Mouse (Mus musculus) right cerebral cortex, adult 2 months (tissue): ENCODE data around the gene Tmem231.

Experiments
- DNase-seq, 2 experiments: peaks; one replicate each; pipeline ENCODE4 v3.0.0; 2021 to 2022; ENCODE audit warnings: low spot score in 2 of 2

Tmem231 gene

GRCm38 (mm10) chr8:111909621-111910450 is 23.8 kb downstream of the Tmem231 start, which contains the start of gene Chst5:
TSS of gene Chst5 (minus strand) at chr8:111910447.
- no peak for DNase-seq

GRCm38 (mm10) chr8:111905500-111906121 is 28.1 kb downstream of the Tmem231 start:
- DNase-seq, result no peak

- no peak for DNase-seq
Observed at GRCm38 (mm10) chr8:111902080-111902479, 31.6 kb downstream of the Tmem231 start.

GRCm38 (mm10) chr8:111898586-111898985 is 35.1 kb downstream of the Tmem231 start:
- no peak for DNase-seq

GRCm38 (mm10) chr8:111894955-111895354 is 38.7 kb downstream of the Tmem231 start:
- no peak for DNase-seq

GRCm38 (mm10) chr8:111892615-111893014 is 41.1 kb downstream of the Tmem231 start:
- no peak for DNase-seq

- DNase-seq, result no peak
Observed at GRCm38 (mm10) chr8:111891983-111892382, 41.7 kb downstream of the Tmem231 start.

- DNase-seq, result no peak
Observed at GRCm38 (mm10) chr8:111890911-111891303, 42.8 kb downstream of the Tmem231 start.

GRCm38 (mm10) chr8:111889931-111890910 is 43.5 kb downstream of the Tmem231 start:
- no peak for DNase-seq

- DNase-seq, result no peak
Observed at GRCm38 (mm10) chr8:111888091-111888650, 45.5 kb downstream of the Tmem231 start.

GRCm38 (mm10) chr8:111887479-111887878 is 46.2 kb downstream of the Tmem231 start:
- no peak for DNase-seq

GRCm38 (mm10) chr8:111883615-111884014 is 50.1 kb downstream of the Tmem231 start:
- DNase-seq, result no peak

- DNase-seq, result peak; percentile 25 to 34
Observed at GRCm38 (mm10) chr8:111881591-111881990, 52.1 kb downstream of the Tmem231 start.

GRCm38 (mm10) chr8:111877711-111878110 is 56.0 kb downstream of the Tmem231 start:
- DNase-seq, result no peak

GRCm38 (mm10) chr8:111876355-111876948 is 57.2 kb downstream of the Tmem231 start, which contains the start of gene Tmem170:
TSS of gene Tmem170 (minus strand) at chr8:111876750.
- peak; percentile 97 to 99 for DNase-seq

GRCm38 (mm10) chr8:111875758-111876157 is 57.9 kb downstream of the Tmem231 start:
- DNase-seq, result no peak

- DNase-seq, result no peak
Observed at GRCm38 (mm10) chr8:111871278-111871677, 62.4 kb downstream of the Tmem231 start.

GRCm38 (mm10) chr8:111870379-111870778 is 63.3 kb downstream of the Tmem231 start:
- DNase-seq, result no peak

GRCm38 (mm10) chr8:111868664-111869063 is 65.0 kb downstream of the Tmem231 start:
- no peak for DNase-seq

- peak in 1 of 2 experiments; percentile 14 for DNase-seq
Observed at GRCm38 (mm10) chr8:111865857-111866256, 67.8 kb downstream of the Tmem231 start.
